Mouse (Mus musculus) hindbrain, postnatal 0 days (tissue): Measurements from ENCODE around the gene Cpa1. TPM values are rescaled to one million over a fixed set of nuclear protein-coding genes. Genes with fewer than 3 reads are reported as not detected.

Source experiments
- ATAC-seq: fragments of 200-750 bp; cut with Nextera tagmentation; 2 replicates; pipeline ENCODE4 v1.8.0; 2017; ENCODE audit warnings: mild to moderate bottlenecking, moderate TSS enrichment, moderate library complexity
- DNase-seq: peaks from one replicate; pipeline ENCODE4 v3.0.0-alpha.2; 2015; ENCODE audit warnings: low spot score
- H3K27ac ChIP-seq: fragments of 300-500 bp; sonication (generic); 2 replicates; pipeline ENCODE4 v1.5.1; 2014; ENCODE audit warnings: mild to moderate bottlenecking
- H3K27me3 ChIP-seq: fragments of 300-500 bp; sonication (generic); 2 replicates; pipeline ENCODE4 v1.6.1; 2014; ENCODE audit warnings: low read length, mixed read lengths; ENCODE audit not compliant: insufficient read depth
- H3K36me3 ChIP-seq: fragments of 300-500 bp; sonication (generic); 2 replicates; pipeline ENCODE4 v1.6.1; 2014; ENCODE audit warnings: low read length, mixed read lengths; ENCODE audit not compliant: insufficient read depth
- H3K4me1 ChIP-seq: fragments of 300-500 bp; sonication (generic); 2 replicates; pipeline ENCODE4 v1.6.1; 2014; ENCODE audit warnings: antibody characterized with exemption, low read length, mixed read lengths; ENCODE audit not compliant: insufficient read depth
- H3K4me2 ChIP-seq: fragments of 300-500 bp; sonication (generic); 2 replicates; pipeline ENCODE4 v1.6.1; 2014; ENCODE audit warnings: low read depth, mild to moderate bottlenecking, low read length, moderate library complexity, mixed read lengths
- H3K4me3 ChIP-seq: fragments of 300-500 bp; sonication (generic); 2 replicates; pipeline ENCODE4 v1.5.1; 2014; ENCODE audit warnings: low read length
- H3K9ac ChIP-seq: fragments of 300-500 bp; sonication (generic); replicated peaks from 2 replicates; pipeline ENCODE4 v1.6.1; 2014; ENCODE audit warnings: mild to moderate bottlenecking, low read length, moderate library complexity, mixed read lengths
- H3K9me3 ChIP-seq: fragments of 300-500 bp; sonication (generic); 2 replicates; pipeline ENCODE4 v1.6.1; 2016; ENCODE audit warnings: low read length, mixed read lengths
- CTCF ChIP-seq: IDR thresholded peaks from 2 replicates; pipeline ENCODE4 v1.5.1; 2016; ENCODE audit warnings: antibody characterized with exemption, control low read depth, low read depth
- WGBS: fragments of 180-500 bp; shearing (Covaris S2); extraction: QIAGEN DNeasy Blood & Tissue Kit; methylation state at CpG from one replicate; pipeline ENCODE4 v1.1.7; 2014; 5-methylcytosine and 5-hydroxymethylcytosine counted together
- polyA plus RNA-seq: library from polyadenylated mRNA; unstranded; fragments of >200 nt; fragmentation: Nextera tagmentation; extraction: Ambion mirVana; gene quantifications from 2 replicates; pipeline ENCODE4 v1.2.1, GENCODE M21; 2015
- total RNA-seq: library from RNA; depleted of rRNA; stranded (reverse); fragments of >200 nt; gene quantifications from 2 replicates; pipeline ENCODE4 v1.2.3, GENCODE M21; 2014; rRNA removed

Gene Cpa1
- total and polyA plus RNA-seq, 2 experiments from 2014 or later = 0.68 to 0.84 TPM

DNA sequence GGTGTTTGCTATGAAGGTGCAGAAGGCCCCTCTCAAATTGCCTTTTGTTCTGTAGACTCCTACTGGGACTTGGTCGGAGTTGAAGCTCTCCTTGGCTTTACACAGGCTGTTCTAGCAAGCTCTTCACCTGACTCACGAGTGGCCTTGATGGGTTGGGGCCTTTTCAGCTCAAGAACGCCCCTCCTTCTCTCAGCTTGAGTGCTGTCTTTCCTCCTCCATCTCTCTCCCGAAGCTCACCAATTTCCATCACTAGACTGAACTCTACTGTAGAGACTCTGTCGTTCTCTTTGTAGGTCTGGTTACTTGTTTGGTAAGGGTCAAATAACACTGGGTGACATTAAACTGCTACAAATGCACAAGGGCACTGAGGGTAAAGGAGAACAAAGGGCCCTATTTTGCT, 53.8 kb downstream of the Cpa1 start:
- H3K9ac ChIP-seq = peak overlapping the region; percentile 58
- H3K36me3 ChIP-seq = no peaks in the 10 kb centered on the region
- H3K27ac ChIP-seq = peak overlapping the region; percentile 93
- peaks cover 15% of the 10 kb centered on the region for H3K4me1 ChIP-seq
- peak overlapping the region; percentile 70 for H3K4me2 ChIP-seq
- peak overlapping the region; percentile 57 for H3K4me3 ChIP-seq
- 66% methylated on average over 5 of the region's 5 CpGs for WGBS
- no peak for ATAC-seq
- H3K9me3 ChIP-seq = no peaks in the 10 kb centered on the region
- TF ChIP-seq CTCF = no peak
- no peaks in the 10 kb centered on the region for H3K27me3 ChIP-seq
- no peak for DNase-seq

DNA sequence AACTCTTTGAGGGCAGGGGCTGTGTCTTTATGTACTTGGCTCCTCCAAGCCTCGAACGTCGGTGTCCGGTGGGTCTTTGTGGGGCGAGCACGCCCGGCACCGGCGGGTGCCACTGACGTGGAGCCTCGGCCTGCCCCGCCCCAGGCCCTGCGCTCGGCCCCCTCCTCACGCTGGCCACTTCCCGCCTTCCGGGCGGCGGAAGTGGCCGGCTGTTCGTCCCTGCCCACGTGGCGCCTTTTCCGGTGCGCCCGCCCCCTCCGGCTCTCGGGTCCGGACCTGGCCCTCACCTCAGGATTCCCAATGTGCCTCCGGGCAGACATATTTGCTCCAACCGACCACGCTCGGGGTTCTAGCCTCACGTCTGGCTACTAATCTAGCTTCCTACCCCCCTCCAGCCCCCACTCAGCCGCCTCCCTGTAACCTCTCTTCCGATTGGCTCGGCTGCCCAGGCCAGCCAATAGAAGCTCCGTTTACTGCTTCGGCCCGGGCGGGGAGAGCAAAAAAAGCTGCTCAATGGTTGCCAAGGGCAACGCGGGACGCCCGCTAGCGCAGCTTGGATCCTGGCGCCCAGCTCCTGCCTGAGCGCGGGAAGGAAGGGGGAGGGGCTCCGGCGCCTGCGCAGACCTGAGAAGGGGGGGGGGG, 54.5 kb downstream of the Cpa1 start, which contains the start of gene Cep41:
Cep41 (minus strand) TSS at position 400 of the 642 bp plus-strand sequence.
- no peaks in the 10 kb centered on the region for H3K36me3 ChIP-seq
- H3K27ac ChIP-seq = peak within 1 kb of the TSS; percentile 93
- peak; percentile 99 for ATAC-seq
- TF ChIP-seq CTCF = no peak
- no peaks in the 10 kb centered on the region for H3K9me3 ChIP-seq
- H3K9ac ChIP-seq = peak within 1 kb of the TSS; percentile 58
- WGBS = under 1% methylated on average over 51 of the region's 52 CpGs
- DNase-seq = peak; percentile 99
- peaks cover 15% of the 10 kb centered on the region for H3K4me1 ChIP-seq
- H3K27me3 ChIP-seq = no peaks in the 10 kb centered on the region
- H3K4me2 ChIP-seq = peak within 1 kb of the TSS; percentile 70
- peak within 1 kb of the TSS; percentile 57 for H3K4me3 ChIP-seq

DNA sequence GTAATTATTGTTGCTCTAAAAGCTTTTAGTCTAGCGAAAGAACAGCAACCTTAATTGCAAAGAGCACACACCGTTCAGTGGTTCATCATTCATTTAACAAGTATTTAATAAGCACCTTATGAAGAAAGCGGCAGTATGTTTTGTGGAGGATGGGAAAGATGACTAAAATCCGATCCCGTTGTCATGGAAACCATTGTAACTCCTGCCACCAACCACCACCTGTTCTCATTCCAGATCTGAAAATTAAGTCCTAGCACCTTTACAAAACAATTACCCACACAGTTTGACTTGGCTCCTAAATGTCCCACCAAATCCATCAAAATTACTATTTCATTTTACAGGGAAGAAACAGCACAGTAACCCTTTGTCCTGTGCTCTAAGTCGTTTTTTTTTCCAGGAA, 55.2 kb downstream of the Cpa1 start:
- ATAC-seq (0 out of 2 replicates have a peak, but pooled peaks have one; percentile 9), DNase-seq (peak; percentile 85)
- Histone ChIP-seq H3K9ac (peak overlapping the region; percentile 58; the same call in 1 of the 2 replicates), H3K27me3 (no peaks in the 10 kb centered on the region), H3K9me3 (no peaks in the 10 kb centered on the region), H3K4me3 (peak overlapping the region; percentile 57), H3K36me3 (no peaks in the 10 kb centered on the region), H3K27ac (peak overlapping the region; percentile 93), H3K4me2 (peak overlapping the region; percentile 70), H3K4me1 (peaks cover 15% of the 10 kb centered on the region)
- no peak for TF ChIP-seq CTCF
- WGBS = 17% methylated on average over 6 of the region's 6 CpGs

Other genes starting within 250 kb of the Cpa1 start
- gene Zc3hc1, start 248.2 kb upstream of the Cpa1 start, total RNA-seq = 42.7 and 54.2 TPM in 2 replicates
- 56.5 and 59.6 TPM in 2 replicates for gene Zc3hc1, start 248.2 kb upstream of the Cpa1 start, polyA plus RNA-seq
- gene Klhdc10, start 237.3 kb upstream of the Cpa1 start, total RNA-seq = 97.1 and 103 TPM in 2 replicates
- gene Klhdc10, start 237.3 kb upstream of the Cpa1 start, polyA plus RNA-seq = 20.6 and 23.2 TPM in 2 replicates
- 35.3 and 50.0 TPM in 2 replicates for gene Tmem209, start 129.4 kb upstream of the Cpa1 start, total RNA-seq
- 23.2 and 25.0 TPM in 2 replicates for gene Tmem209, start 129.4 kb upstream of the Cpa1 start, polyA plus RNA-seq
- 0.26 TPM in 1 of 2 replicates, not detected in the other for gene Ssmem1, start 129.4 kb upstream of the Cpa1 start, total RNA-seq
- gene Ssmem1, start 129.4 kb upstream of the Cpa1 start, polyA plus RNA-seq = 0.18 and 0.39 TPM in 2 replicates
- gene Cpa2, start 97.6 kb upstream of the Cpa1 start, total RNA-seq = 6.2 and 8.1 TPM in 2 replicates
- 14.9 and 15.7 TPM in 2 replicates for gene Cpa2, start 97.6 kb upstream of the Cpa1 start, polyA plus RNA-seq
- 0.11 and 0.16 TPM in 2 replicates for gene Cpa4, start 70.8 kb upstream of the Cpa1 start, total RNA-seq
- 0.45 and 0.53 TPM in 2 replicates for gene Cpa4, start 70.8 kb upstream of the Cpa1 start, polyA plus RNA-seq
- not detected in 2 replicates for gene Cpa5, start 28.2 kb upstream of the Cpa1 start, total RNA-seq
- gene Cpa5, start 28.2 kb upstream of the Cpa1 start, polyA plus RNA-seq = 0.14 TPM in 1 of 2 replicates, not detected in the other
- gene Cep41, start 54.5 kb downstream of the Cpa1 start, total RNA-seq = 6.1 and 9.8 TPM in 2 replicates
- gene Cep41, start 54.5 kb downstream of the Cpa1 start, polyA plus RNA-seq = 8.2 TPM in 2 replicates
- 237 and 326 TPM in 2 replicates for gene Mest, start 84.3 kb downstream of the Cpa1 start, total RNA-seq
- gene Mest, start 84.3 kb downstream of the Cpa1 start, polyA plus RNA-seq = 152 and 154 TPM in 2 replicates